Mouse (Mus musculus) neural tube, embryonic 13.5 days (tissue): ENCODE results near the gene Cdon. TPM values are rescaled to one million over a fixed set of nuclear protein-coding genes. Genes with fewer than 3 reads are reported as not detected.

Experiments
- ATAC-seq: fragments of 200-750 bp; cut with Nextera tagmentation; 2 replicates; pipeline ENCODE4 v1.8.0; 2017; ENCODE audit warnings: low read depth, mild to moderate bottlenecking, moderate TSS enrichment, moderate library complexity
- H3K27ac ChIP-seq: fragments of 300-500 bp; sonication (generic); replicated peaks from 2 replicates; pipeline ENCODE4 v1.5.1; 2015; ENCODE audit warnings: moderate library complexity, mild to moderate bottlenecking, inconsistent platforms
- H3K27me3 ChIP-seq: fragments of 300-500 bp; sonication (generic); 2 replicates; pipeline ENCODE4 v1.6.1; 2015; ENCODE audit warnings: mild to moderate bottlenecking, inconsistent platforms
- H3K36me3 ChIP-seq: fragments of 300-500 bp; sonication (generic); 2 replicates; pipeline ENCODE4 v1.6.1; 2015; ENCODE audit warnings: mild to moderate bottlenecking, inconsistent platforms
- H3K4me1 ChIP-seq: fragments of 300-500 bp; sonication (generic); replicated peaks from 2 replicates; pipeline ENCODE4 v1.6.1; 2015; ENCODE audit warnings: inconsistent platforms
- H3K4me2 ChIP-seq: fragments of 300-500 bp; sonication (generic); 2 replicates; pipeline ENCODE4 v1.6.1; 2015; ENCODE audit warnings: inconsistent platforms, mild to moderate bottlenecking, moderate library complexity
- H3K4me3 ChIP-seq: fragments of 300-500 bp; sonication (generic); 2 replicates; pipeline ENCODE4 v1.5.1; 2015; ENCODE audit warnings: mild to moderate bottlenecking, inconsistent platforms
- H3K9ac ChIP-seq: fragments of 300-500 bp; sonication (generic); 2 replicates; pipeline ENCODE4 v1.6.1; 2015; ENCODE audit warnings: moderate library complexity, mild to moderate bottlenecking, inconsistent platforms
- H3K9me3 ChIP-seq: fragments of 300-500 bp; sonication (generic); 2 replicates; pipeline ENCODE4 v1.6.1; 2016; ENCODE audit warnings: inconsistent platforms
- WGBS: fragments of 180-500 bp; shearing (Covaris S2); methylation state at CpG from one replicate; pipeline ENCODE4 v1.1.7; 2015; 5-methylcytosine and 5-hydroxymethylcytosine counted together
- polyA plus RNA-seq: library from polyadenylated mRNA; unstranded; fragments of >200 nt; fragmentation: Nextera tagmentation; extraction: Ambion mirVana; gene quantifications from 2 replicates; pipeline ENCODE4 v1.2.1, GENCODE M21; 2015

Gene Cdon
- polyA plus RNA-seq, 1 experiment from 2014 or later: 3.5 TPM

DNA sequence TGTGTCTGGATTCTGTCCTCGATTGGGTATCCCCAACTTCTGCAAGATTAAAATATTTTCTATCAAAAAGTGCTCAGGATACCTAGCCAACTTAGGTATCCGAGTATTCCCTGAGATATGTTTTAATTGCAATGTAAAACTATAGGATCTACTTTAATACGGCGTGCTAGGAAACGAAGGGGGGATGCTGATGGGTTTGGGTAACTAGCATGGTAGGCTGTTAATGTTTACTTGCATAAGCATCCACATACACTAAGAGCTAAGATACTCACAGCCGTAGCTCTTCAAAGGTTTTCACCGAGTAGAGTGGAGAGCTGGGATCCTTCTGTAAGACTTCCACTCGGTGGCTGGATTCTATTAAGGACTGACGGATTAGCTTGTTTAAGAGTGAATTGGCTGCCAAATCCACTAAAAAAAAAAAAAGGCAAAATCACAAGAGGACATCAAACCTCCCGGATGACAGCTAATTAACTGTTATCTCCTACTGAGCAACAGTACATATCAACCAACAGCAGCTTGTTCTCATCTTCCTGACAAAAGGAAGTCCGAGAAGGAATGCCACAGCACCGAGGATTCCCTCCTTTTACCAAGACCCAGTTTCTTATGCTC, 135.7 kb downstream of the Cdon start:
- 0 out of 2 replicates have a peak, but pooled peaks cover 3% of the 10 kb centered on the region for H3K27me3 ChIP-seq
- no peak overlapping the region for H3K27ac ChIP-seq
- H3K9me3 ChIP-seq: no peaks in the 10 kb centered on the region
- H3K4me1 ChIP-seq: peaks cover 25% of the 10 kb centered on the region
- H3K4me2 ChIP-seq: no peak overlapping the region
- WGBS: 86% methylated on average over 12 of the region's 12 CpGs
- no peak overlapping the region for H3K9ac ChIP-seq
- no peak overlapping the region for H3K4me3 ChIP-seq
- no peak for ATAC-seq
- H3K36me3 ChIP-seq: peaks cover 31% of the 10 kb centered on the region

Other genes with a start within 250 kb of the Cdon start
- gene Dcps, start 245.1 kb upstream of the Cdon start, polyA plus RNA-seq: 70.9 and 72.5 TPM in 2 replicates
- gene Srpr, start 221.0 kb upstream of the Cdon start, polyA plus RNA-seq: 65.6 and 73.9 TPM in 2 replicates
- gene Tirap, start 220.8 kb upstream of the Cdon start, polyA plus RNA-seq: 6.6 TPM in 2 replicates
- gene Foxred1, start 210.1 kb upstream of the Cdon start, polyA plus RNA-seq: 41.4 and 43.1 TPM in 2 replicates
- gene Fam118b, start 153.3 kb upstream of the Cdon start, polyA plus RNA-seq: 63.8 and 74.8 TPM in 2 replicates
- gene Rpusd4, start 153.3 kb upstream of the Cdon start, polyA plus RNA-seq: 19.8 and 20.9 TPM in 2 replicates
- gene Gm1113, start 97.1 kb downstream of the Cdon start, polyA plus RNA-seq: not detected in 2 replicates
- 25.1 and 25.8 TPM in 2 replicates for gene Ddx25, start 137.4 kb downstream of the Cdon start, polyA plus RNA-seq
- 15.9 and 17.7 TPM in 2 replicates for gene Pus3, start 137.5 kb downstream of the Cdon start, polyA plus RNA-seq
- 1.1 and 1.6 TPM in 2 replicates for gene Pate2, start 149.2 kb downstream of the Cdon start, polyA plus RNA-seq
- gene Hyls1, start 149.3 kb downstream of the Cdon start, polyA plus RNA-seq: 18.6 and 21.2 TPM in 2 replicates
- gene Pate4, start 190.8 kb downstream of the Cdon start, polyA plus RNA-seq: not detected in 2 replicates
- not detected in 2 replicates for gene Pate3, start 227.1 kb downstream of the Cdon start, polyA plus RNA-seq